Mouse (Mus musculus): Measurements from ENCODE around the gene Ubxn4.

GRCm38 (mm10) chr1:128243996-128244726, 397 bp downstream of the Ubxn4 start:
- TF ChIP-seq POLR2A (IDR thresholded peaks at IDR 0.05; ENCODE audit: extremely low read depth, insufficient read depth, low read length): peak; percentile 48; the same call in 1 of the 2 replicates
- no peak for TF ChIP-seq CTCF (IDR thresholded peaks at IDR 0.05; ENCODE audit: extremely low read depth, insufficient read depth, low read length)

All from cortical plate, adult 2 months (tissue).